Mouse (Mus musculus) frontal cortex, adult 2 months (tissue): ENCODE data around the gene Adcy1. TPM values are rescaled to one million over a fixed set of nuclear protein-coding genes. Genes with fewer than 3 reads are reported as not detected.
"Not testable (repeated sequence)": the region's sequence is repeated elsewhere in the genome, so short reads cannot be mapped to it uniquely, and the experiment has no call there.

Experiments used
- DNase-seq, 2 experiments: peaks; one replicate each; pipeline ENCODE4 v3.0.0; 2022; ENCODE audit warnings: low spot score in 1 of 2; ENCODE audit errors: extremely low spot score in 1 of 2
- polyA plus RNA-seq: library from polyadenylated mRNA; depleted of rRNA; stranded (reverse); fragments of >200 nt; gene quantifications from 2 replicates; pipeline ENCODE4 v1.2.3, GENCODE M21; 2012; rRNA removed

Adcy1 gene
- polyA plus RNA-seq, 1 experiment = 108 TPM

DNA sequence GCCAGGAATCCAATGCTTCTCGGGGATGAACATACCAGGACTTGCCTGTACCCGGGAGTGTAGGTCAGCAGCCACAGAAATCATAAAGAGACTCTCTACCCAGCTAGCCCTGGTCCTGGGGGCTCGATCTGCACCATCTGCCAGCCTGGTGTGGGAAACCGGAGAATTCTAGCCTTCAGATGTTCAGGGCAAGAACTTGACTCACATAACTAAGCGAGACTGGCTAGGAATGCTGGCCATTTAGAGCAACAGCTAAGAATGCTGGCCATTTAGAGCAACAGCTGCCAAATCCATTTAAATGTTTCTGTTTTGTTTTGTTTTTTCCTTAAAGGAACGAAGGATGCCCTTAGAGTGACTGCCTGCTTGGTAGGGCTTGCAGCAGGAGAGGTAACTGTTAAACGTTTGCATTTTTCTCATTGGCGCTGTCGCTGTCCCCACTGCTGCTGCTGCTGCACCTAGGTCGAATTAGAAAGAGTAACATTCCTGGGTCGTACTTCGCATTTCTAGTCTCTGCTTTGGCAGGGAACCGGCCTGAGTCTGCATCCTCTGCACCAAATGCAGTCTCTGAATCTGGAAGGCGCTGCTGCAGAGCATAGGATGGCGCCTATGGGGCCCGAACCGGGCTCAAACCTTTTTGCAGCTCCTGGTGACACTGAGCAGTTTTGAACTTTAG, 149.0 kb downstream of the Adcy1 start:
- no peak for DNase-seq

DNA sequence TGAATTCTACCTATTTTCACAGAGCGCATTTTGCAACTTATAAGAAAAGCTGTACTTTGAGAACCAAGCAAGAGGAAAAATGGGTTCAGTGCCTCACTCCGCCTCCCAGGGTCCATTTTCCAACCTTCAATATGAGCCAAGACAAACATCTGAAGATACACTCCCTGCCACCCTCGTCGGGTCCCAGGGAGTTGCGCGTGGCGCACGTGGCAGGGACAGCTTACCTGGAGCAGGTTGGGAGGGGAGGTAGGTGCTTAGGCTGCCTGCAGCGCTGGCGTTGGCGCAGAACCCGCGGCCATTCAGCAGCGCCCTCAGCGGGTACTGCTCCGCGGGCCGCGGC, 149.8 kb downstream of the Adcy1 start:
- DNase-seq = no peak

DNA sequence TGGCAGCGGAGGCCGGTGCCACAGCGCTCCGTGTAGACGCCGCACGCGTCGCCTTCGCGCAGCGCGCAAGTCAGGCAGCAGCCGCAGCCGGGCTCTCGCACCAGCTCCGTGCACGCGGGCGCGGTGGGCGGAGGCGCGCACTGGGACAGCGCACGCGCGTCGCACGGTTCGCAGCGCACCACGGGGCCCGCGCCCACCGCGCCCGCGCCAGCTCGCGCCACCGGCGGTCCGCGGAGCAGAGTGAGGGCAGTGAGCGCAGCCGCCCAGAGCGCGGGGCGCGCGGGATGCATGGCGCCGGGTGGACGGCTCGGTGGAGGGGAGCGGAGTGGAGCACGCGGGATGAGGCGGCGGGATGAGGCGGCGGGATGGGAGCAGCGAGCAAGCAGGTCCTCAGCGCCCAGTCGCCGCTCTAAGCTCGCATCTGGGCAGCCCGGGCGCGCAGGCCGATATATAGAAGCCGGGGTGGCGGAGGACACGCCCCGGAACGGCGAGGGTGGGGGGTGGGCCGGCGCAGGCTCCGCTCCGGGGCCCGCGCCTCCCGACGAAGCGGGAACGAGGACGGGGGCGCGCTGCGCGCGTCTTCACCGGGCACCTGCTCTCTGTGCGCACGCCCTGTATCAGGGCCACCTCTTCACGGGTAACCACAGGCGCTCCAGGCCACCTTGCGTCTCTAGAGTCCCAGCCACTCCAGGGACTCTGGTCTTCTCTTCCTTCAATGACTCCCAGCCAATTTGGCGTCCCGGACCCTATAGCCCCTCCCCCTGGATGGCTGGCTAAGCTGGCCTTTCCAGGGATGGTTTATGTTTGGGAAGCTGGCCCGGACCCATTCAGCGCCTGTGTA, 150.4 kb downstream of the Adcy1 start, which contains the start of gene Igfbp3:
TSS of gene Igfbp3 (minus strand) at position 423 of the 841 bp plus-strand sequence.
- peak; percentile 61 to 85 for DNase-seq

DNA sequence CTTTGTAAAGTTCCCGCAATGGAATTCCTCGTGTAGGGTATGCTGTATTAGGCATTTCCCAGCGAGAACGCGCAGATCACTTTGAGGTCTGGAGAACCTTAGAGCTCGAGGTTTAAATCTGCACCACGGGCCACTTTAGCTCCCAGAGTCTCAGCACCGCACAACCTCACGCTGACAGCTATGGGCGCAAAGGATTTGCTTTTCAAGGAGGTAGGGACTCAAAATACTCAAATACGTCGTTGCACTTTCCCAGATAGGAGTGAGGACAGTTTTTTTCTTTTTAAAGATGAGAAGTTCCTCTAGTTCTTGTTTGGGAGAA, 151.0 kb downstream of the Adcy1 start:
- DNase-seq = peak in 1 of 2 experiments; percentile 38

DNA sequence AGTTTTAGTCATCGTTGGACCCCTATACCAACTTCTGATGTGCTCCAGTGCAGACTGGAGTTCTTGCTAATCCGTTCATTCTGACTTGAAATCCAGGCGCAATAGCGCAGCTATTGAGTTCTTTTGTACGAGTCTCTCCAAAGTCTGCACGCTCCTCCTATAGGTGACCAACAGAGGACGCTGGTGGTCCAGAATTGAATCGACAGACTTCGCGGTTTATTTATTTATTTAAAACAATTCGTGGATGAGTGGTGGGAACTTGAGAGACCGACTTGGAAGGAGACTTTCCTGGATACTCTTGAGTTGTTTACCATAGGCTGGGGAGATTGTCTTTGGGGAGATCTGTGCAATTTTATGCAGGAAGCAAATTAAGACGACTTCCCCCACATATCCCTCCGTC, 151.5 kb downstream of the Adcy1 start:
- DNase-seq = peak; percentile 32 to 81

DNA sequence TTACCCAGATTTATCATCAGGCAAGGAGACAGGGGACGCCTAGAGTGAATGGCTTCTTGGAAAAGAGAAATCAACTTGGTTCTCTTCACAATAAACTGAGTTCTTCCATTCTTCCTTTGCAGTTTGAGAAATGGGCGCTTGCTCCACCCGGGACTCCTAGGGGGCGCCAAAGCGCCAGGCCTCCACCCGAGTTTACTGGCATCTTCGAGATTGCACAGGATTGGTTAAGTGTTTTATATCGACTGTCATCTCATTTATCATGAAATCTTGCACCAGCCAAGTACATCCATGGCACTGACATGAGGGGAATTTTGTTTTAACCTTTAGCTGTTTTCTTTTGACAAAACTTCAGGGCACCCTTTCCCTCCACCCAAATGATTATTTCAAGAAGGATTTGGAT, 152.4 kb downstream of the Adcy1 start:
- DNase-seq = peak; percentile 39 to 84

DNA sequence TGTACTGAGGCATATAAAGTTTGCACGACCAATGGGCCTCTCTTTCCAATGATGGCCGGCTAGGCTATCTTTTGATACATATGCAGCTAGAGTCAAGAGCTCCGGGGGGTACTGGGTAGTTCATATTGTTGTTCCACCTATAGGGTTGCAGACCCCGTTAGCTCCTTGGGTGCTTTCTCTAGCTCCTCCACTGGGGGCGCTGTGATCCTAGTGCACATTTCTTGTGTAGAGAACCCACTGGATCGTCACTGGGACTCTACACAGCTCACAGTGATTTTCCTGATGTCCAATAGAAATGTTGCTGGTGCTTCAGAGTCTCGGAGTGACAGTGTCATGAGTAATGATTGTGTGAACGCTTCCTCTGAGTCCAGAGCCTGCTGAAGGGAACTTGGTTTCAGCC, 158.5 kb downstream of the Adcy1 start:
- not testable (repeated sequence) for DNase-seq

DNA sequence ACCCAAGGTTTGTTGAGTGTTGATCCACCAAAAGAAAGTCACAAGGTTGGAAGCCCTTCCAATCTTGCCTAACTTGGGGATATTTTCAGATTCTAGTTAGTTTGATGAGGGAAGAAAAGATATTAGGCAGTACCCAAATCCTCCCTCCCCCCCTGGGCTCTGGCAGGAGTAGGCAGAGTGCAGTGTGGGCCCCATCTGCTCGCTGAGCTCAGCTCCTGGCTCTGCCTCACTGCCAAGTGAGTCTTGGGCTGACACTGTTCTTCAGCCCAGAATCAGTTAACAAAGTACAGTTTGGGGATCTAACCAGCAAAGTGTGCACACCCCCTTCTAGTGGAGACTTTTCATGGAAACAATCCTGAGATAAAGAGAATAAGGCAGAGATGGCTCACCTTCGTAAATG, 162.9 kb downstream of the Adcy1 start:
- DNase-seq = peak in 1 of 2 experiments; percentile 44

DNA sequence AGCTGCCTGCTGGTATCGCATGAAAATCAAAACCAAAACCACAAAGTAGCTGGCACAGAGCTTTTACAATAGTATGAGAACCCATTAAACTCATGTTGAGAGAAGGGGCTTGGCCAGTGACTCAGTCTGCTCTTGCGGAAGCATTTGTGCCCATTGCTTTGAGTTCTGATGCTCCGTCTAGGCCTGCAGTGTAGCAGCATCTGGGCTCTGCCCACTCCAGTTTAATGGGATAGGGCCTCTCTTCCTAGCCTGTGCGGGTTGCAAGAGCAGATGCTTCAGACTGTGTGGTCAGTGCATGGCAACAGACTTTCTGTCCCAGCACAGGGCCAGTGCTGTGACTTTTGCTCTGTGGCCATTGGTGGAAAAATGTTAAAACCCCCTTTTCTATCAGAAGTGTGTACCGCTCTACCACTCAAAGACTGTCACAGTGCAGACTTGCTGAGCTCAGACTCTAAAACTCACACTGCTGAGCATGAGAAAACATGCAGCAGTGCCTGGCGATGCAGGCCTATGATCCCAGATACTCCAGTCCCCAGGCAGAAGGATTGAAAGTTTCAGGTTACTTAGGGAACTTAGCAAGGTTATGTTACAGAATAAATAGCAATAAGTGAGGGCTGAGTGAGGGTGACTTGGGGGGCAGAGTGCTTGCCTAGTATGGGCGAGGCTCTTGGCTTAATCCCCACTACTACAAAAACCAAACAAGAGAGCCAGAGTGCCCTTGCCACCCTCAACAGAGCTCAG, 163.7 kb downstream of the Adcy1 start:
- DNase-seq = no peak

DNA sequence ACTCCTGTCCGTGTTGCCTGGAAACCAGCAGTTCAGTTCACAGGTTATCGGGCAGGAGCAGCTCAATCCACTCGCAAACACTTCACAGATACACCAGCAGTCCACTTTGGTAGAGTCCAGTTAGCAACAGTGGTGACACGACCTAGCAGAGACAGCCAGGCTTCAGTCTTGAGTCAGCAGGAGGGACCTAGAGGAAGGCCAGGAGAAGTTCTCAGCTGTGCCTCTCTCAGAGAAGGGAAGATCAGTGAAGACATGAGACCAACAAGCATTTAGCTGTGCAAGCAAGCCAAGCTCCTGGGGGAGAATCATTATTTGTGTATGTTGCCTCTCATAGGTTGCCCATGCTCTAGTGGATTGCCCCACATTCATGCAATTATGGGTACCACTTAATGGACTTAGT, 164.8 kb downstream of the Adcy1 start:
- no peak for DNase-seq

Other genes starting within 250 kb of the Adcy1 start
- gene Gm11983, start 225.8 kb upstream of the Adcy1 start, polyA plus RNA-seq = 0.06 TPM in 1 of 2 replicates, not detected in the other
- gene Gm11985, start 125.1 kb downstream of the Adcy1 start, polyA plus RNA-seq = not detected in 2 replicates
- 0.10 and 0.15 TPM in 2 replicates for gene Igfbp1, start 134.3 kb downstream of the Adcy1 start, polyA plus RNA-seq
- 12.6 and 13.9 TPM in 2 replicates for gene Igfbp3, start 150.4 kb downstream of the Adcy1 start, polyA plus RNA-seq